Mouse (Mus musculus) adrenal gland, adult (tissue): ENCODE measurements around the gene Gchfr.
A peak's percentile ranks its signal among the peaks of the same experiment; 100 is the strongest.

Experiments used
- DNase-seq, 2 experiments: peaks; one replicate each; pipeline ENCODE4 v3.0.0; 2022 to 2023; ENCODE audit warnings: low spot score in 1 of 2; ENCODE audit not compliant: inconsistent age in 2 of 2

Gchfr gene

GRCm38 (mm10) chr2:119172862-119173576 is 5.4 kb downstream of the Gchfr start:
- peak; percentile 84 to 91 for DNase-seq

- peak in 1 of 2 experiments; percentile 44 for DNase-seq
Measured at GRCm38 (mm10) chr2:119173991-119174651, 6.5 kb downstream of the Gchfr start, which contains the start of gene Gm14137. Gm14137 (plus strand) TSS chr2:119174509.

GRCm38 (mm10) chr2:119174866-119175265 is 7.3 kb downstream of the Gchfr start:
- DNase-seq: no peak

GRCm38 (mm10) chr2:119175614-119176013 is 8.0 kb downstream of the Gchfr start:
- DNase-seq: peak in 1 of 2 experiments; percentile 48

GRCm38 (mm10) chr2:119176761-119177160 is 9.2 kb downstream of the Gchfr start:
- peak in 1 of 2 experiments; percentile 16 for DNase-seq

- DNase-seq: no peak
Measured at GRCm38 (mm10) chr2:119177384-119177939, 9.9 kb downstream of the Gchfr start.

GRCm38 (mm10) chr2:119182914-119183313 is 15.3 kb downstream of the Gchfr start:
- no peak for DNase-seq

- DNase-seq: peak; percentile 83 to 95
Measured at GRCm38 (mm10) chr2:119189029-119189710, 21.6 kb downstream of the Gchfr start.

GRCm38 (mm10) chr2:119190969-119191368 is 23.4 kb downstream of the Gchfr start:
- no peak for DNase-seq

- DNase-seq: peak in 1 of 2 experiments; percentile 21
Measured at GRCm38 (mm10) chr2:119194140-119194539, 26.6 kb downstream of the Gchfr start.

- DNase-seq: peak; percentile 52 to 65
Measured at GRCm38 (mm10) chr2:119196316-119197108, 28.9 kb downstream of the Gchfr start.

GRCm38 (mm10) chr2:119197493-119197892 is 29.9 kb downstream of the Gchfr start:
- peak in 1 of 2 experiments; percentile 60 for DNase-seq

- no peak for DNase-seq
Measured at GRCm38 (mm10) chr2:119198049-119198448, 30.5 kb downstream of the Gchfr start.

- no peak for DNase-seq
Measured at GRCm38 (mm10) chr2:119198934-119199333, 31.4 kb downstream of the Gchfr start.

GRCm38 (mm10) chr2:119202914-119203453 is 35.4 kb downstream of the Gchfr start:
- peak in 1 of 2 experiments; percentile 52 for DNase-seq

- peak in 1 of 2 experiments; percentile 67 for DNase-seq
Measured at GRCm38 (mm10) chr2:119203871-119204460, 36.4 kb downstream of the Gchfr start.

GRCm38 (mm10) chr2:119207961-119208343 is 40.4 kb downstream of the Gchfr start:
- no peak for DNase-seq

- peak; percentile 96 to 98 for DNase-seq
Measured at GRCm38 (mm10) chr2:119208344-119209175, 41.0 kb downstream of the Gchfr start, which contains the start of the genes Zfyve19 and Dnajc17. Zfyve19 (plus strand) TSS chr2:119208617. Dnajc17 (minus strand) TSS chr2:119208795.

GRCm38 (mm10) chr2:119209176-119209507 is 41.6 kb downstream of the Gchfr start:
- no peak for DNase-seq
